Mouse (Mus musculus): ENCODE data around the gene Gm49661. TPM values are rescaled to one million over a fixed set of nuclear protein-coding genes. Genes with fewer than 3 reads are reported as not detected.
A peak's percentile ranks its signal among the peaks of the same experiment; 100 is the strongest.

Gene Gm49661
- polyA plus RNA-seq, 1 experiment from 2014 or later = not detected

DNA sequence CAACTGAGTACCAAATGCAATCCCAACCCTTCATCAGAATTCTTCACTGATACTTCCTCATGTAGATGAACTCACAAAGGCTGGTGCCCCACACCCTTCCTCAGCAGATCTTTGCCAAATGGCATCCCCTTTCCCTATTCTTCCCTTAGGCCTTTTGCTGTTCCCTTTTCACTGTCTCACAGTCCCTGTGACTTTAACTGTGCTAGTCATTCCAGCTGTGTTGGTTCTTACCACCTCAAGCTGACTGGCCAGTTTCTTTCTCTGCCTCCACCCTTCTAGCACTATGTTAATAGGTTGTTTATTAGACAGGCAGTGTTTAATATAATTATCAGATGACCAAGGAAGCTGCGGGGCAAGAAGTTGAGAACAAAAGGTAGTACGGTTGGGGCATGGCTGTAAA, 583 bp downstream of the Gm49661 start:
- Histone ChIP-seq H3K36me3 (replicated peaks; ENCODE audit: control insufficient read depth, insufficient read depth, low read depth, low read length) (peaks cover 3% of the 10 kb centered on the region), H3K27me3 (ENCODE audit: control insufficient read depth, insufficient read depth, low read length) (no peaks in the 10 kb centered on the region), H3K4me3 (ENCODE audit: low read depth, low read length) (peak overlapping the region; percentile 63), H3K27ac (replicated peaks; ENCODE audit: low read depth, low read length) (peak overlapping the region; percentile 78; the same call in 1 of the 2 replicates), H3K4me1 (ENCODE audit: control insufficient read depth, insufficient read depth, low read length) (peaks cover 7% of the 10 kb centered on the region), H3K9me3 (replicated peaks; ENCODE audit: control insufficient read depth, low read length) (no peaks in the 10 kb centered on the region), H3K9ac (replicated peaks; ENCODE audit: low read length) (peak overlapping the region; percentile 97), H3K4me2 (ENCODE audit: low read depth, low read length) (peak overlapping the region; percentile 86)
- ATAC-seq (replicated peaks; ENCODE audit: insufficient number of reproducible peaks, low FRiP score, low TSS enrichment, low read depth) (no peak), DNase-seq (ENCODE audit: low spot score) (no peak)
- 19% methylated on average over 2 of the region's 2 CpGs for WGBS

DNA sequence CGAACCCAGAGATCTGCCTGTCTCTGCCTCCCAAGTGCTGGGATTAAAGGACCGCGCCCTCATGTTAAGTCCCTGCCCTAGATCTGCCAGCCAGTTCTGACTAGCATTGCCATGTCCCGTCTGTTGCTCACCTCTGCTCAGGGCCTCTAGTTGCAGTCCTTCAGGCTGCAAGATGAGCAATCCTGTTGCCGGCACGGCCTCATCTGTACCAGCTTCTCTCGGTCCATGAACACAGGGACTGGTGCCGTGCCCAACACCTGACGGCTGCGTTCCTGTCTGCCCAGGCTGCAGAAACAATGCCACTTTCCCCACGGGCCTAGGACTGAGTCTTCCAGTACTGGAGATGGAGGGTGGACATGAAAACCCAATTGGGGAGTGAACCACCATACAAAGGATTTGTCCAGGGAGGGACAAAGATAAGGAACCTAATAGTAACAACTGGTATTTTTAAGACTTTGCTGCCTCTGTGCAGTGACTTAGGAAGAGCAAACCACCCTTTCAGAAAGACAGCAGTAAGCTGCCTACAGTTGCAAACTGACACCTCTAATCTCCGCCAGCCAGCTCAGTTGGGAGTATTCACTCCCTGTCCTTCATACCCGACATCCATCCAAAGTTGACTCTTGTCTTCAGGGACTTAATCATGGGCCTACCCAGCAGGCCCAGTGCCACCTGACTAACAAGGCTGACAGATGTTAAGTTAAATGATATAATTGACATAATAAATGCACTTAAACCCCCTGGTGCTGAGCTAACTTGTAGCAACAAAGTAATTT, 1.5 kb downstream of the Gm49661 start:
- no peak for ATAC-seq (replicated peaks; ENCODE audit: insufficient number of reproducible peaks, low FRiP score, low TSS enrichment, low read depth)
- no peak overlapping the region for H3K4me2 ChIP-seq (ENCODE audit: low read depth, low read length)
- no peak for DNase-seq (ENCODE audit: low spot score)
- no peaks in the 10 kb centered on the region for H3K27me3 ChIP-seq (ENCODE audit: control insufficient read depth, insufficient read depth, low read length)
- 87% methylated on average over 13 of the region's 13 CpGs for WGBS
- H3K9me3 ChIP-seq (replicated peaks; ENCODE audit: control insufficient read depth, low read length) = no peaks in the 10 kb centered on the region
- no peak overlapping the region for H3K9ac ChIP-seq (replicated peaks; ENCODE audit: low read length)
- H3K4me3 ChIP-seq (ENCODE audit: low read depth, low read length) = no peak overlapping the region
- peaks cover 3% of the 10 kb centered on the region for H3K36me3 ChIP-seq (replicated peaks; ENCODE audit: control insufficient read depth, insufficient read depth, low read depth, low read length)
- peaks cover 7% of the 10 kb centered on the region for H3K4me1 ChIP-seq (ENCODE audit: control insufficient read depth, insufficient read depth, low read length)
- no peak overlapping the region for H3K27ac ChIP-seq (replicated peaks; ENCODE audit: low read depth, low read length)

DNA sequence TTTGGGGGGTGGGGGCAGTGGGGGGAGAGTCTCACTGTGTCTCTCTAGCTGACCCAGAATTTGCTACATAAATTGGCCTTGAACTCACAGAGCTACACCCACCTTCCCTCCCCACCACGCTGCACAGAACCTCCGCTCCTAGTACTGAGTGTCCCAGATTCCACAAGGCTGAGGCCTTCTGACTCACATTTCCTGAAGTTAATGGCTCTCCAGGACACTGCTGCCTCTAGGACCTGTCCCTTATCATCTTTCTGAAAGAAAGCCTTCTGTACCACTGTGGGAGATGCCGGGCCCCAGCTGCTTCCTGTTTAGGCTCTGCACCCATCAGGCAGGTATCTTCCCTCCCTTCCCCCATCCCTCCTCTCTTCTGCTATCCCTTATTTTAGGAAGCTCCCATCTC, 2.6 kb downstream of the Gm49661 start:
- no peak for ATAC-seq (replicated peaks; ENCODE audit: insufficient number of reproducible peaks, low FRiP score, low TSS enrichment, low read depth)
- H3K4me2 ChIP-seq (ENCODE audit: low read depth, low read length) = no peak overlapping the region
- H3K9me3 ChIP-seq (replicated peaks; ENCODE audit: control insufficient read depth, low read length) = no peaks in the 10 kb centered on the region
- no peaks in the 10 kb centered on the region for H3K27me3 ChIP-seq (ENCODE audit: control insufficient read depth, insufficient read depth, low read length)
- 50% methylated on average over 3 of the region's 3 CpGs for WGBS
- no peak overlapping the region for H3K9ac ChIP-seq (replicated peaks; ENCODE audit: low read length)
- peaks cover 3% of the 10 kb centered on the region for H3K36me3 ChIP-seq (replicated peaks; ENCODE audit: control insufficient read depth, insufficient read depth, low read depth, low read length)
- H3K4me3 ChIP-seq (ENCODE audit: low read depth, low read length) = no peak overlapping the region
- peaks cover 7% of the 10 kb centered on the region for H3K4me1 ChIP-seq (ENCODE audit: control insufficient read depth, insufficient read depth, low read length)
- no peak for DNase-seq (ENCODE audit: low spot score)
- no peak overlapping the region for H3K27ac ChIP-seq (replicated peaks; ENCODE audit: low read depth, low read length)

DNA sequence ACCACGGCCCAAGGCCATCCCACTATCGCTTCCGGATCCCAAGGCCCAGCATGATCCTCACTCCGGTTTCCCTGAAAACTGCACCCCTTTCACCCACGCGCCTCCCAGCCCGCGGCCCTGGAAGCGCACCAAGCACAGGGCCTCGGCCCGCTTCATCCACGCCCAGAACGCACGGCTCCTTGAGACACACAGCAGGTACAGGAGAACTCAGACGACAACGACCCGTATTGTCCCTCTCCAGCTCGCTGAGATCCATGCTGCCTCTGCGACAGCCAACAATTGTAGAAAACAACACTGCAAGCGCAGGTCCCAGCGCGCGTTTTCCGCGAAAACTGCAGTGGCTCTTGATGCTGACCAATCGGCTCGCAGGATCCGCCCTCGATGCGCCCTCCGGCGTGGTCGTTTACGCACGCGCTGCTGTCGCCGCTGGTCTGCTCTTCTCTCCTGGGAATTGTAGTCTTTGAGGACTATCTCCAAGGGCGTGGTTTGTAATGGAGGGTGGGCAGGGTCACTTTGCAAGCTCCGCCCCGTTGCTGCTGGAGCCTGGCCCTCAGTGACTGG, 3.4 kb downstream of the Gm49661 start:
- ATAC-seq (replicated peaks; ENCODE audit: insufficient number of reproducible peaks, low FRiP score, low TSS enrichment, low read depth) = peak; percentile 62
- under 1% methylated on average over 41 of the region's 41 CpGs for WGBS

GRCm38 (mm10) chr8:84963952-84964351, 5.3 kb downstream of the Gm49661 start:
- no peak for DNase-seq (ENCODE audit: low spot score)
- WGBS = 85% methylated on average over 4 of the region's 4 CpGs
- Histone ChIP-seq H3K4me1 (ENCODE audit: control insufficient read depth, insufficient read depth, low read length) (peaks cover 2% of the 10 kb centered on the region; the same call in 1 of the 2 replicates), H3K9me3 (replicated peaks; ENCODE audit: control insufficient read depth, low read length) (no peaks in the 10 kb centered on the region), H3K4me3 (ENCODE audit: low read depth, low read length) (peak overlapping the region; percentile 5; the same call in 1 of the 2 replicates), H3K9ac (replicated peaks; ENCODE audit: low read length) (no peak overlapping the region), H3K27ac (replicated peaks; ENCODE audit: low read depth, low read length) (no peak overlapping the region), H3K36me3 (replicated peaks; ENCODE audit: control insufficient read depth, insufficient read depth, low read depth, low read length) (no peaks in the 10 kb centered on the region), H3K27me3 (ENCODE audit: control insufficient read depth, insufficient read depth, low read length) (no peaks in the 10 kb centered on the region), H3K4me2 (ENCODE audit: low read depth, low read length) (no peak overlapping the region)
- ATAC-seq (replicated peaks; ENCODE audit: insufficient number of reproducible peaks, low FRiP score, low TSS enrichment, low read depth) = no peak

More for the DNA sequence above, 3.4 kb downstream of the Gm49661 start:
- Histone ChIP-seq H3K4me2 (ENCODE audit: low read depth, low read length) (peak overlapping the region; percentile 85), H3K4me1 (ENCODE audit: control insufficient read depth, insufficient read depth, low read length) (peaks cover 6% of the 10 kb centered on the region), H3K9me3 (replicated peaks; ENCODE audit: control insufficient read depth, low read length) (no peaks in the 10 kb centered on the region), H3K9ac (replicated peaks; ENCODE audit: low read length) (peak overlapping the region; percentile 72), H3K27me3 (ENCODE audit: control insufficient read depth, insufficient read depth, low read length) (no peaks in the 10 kb centered on the region), H3K36me3 (replicated peaks; ENCODE audit: control insufficient read depth, insufficient read depth, low read depth, low read length) (no peaks in the 10 kb centered on the region; the same call in 1 of the 2 replicates), H3K27ac (replicated peaks; ENCODE audit: low read depth, low read length) (0 out of 2 replicates have a peak overlapping the region, but pooled peaks have one; percentile 5), H3K4me3 (ENCODE audit: low read depth, low read length) (peak overlapping the region; percentile 66)
- peak; percentile 97 for DNase-seq (ENCODE audit: low spot score)

DNA sequence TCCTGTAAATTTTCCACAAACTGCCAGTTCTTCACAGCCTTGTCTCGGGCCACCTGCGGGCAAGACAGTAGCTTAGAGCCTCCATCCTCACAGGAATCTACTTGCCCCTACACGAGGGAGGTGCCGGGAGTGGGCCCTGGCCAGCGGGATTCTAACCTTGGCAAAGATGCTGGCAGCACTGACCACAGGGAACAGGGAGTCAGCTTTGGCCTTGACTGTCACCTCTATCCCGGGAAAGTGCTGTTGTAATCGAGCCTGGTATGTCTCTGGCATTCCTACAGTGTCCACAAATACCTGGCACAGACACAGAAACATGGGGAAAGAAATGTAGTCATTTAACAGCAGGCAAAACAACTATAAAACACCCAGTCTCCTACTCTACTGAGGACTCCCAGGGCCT, 9.4 kb downstream of the Gm49661 start:
- Histone ChIP-seq H3K27ac (replicated peaks; ENCODE audit: low read depth, low read length) (no peak overlapping the region), H3K36me3 (replicated peaks; ENCODE audit: control insufficient read depth, insufficient read depth, low read depth, low read length) (no peaks in the 10 kb centered on the region; the same call in 1 of the 2 replicates), H3K4me3 (ENCODE audit: low read depth, low read length) (no peak overlapping the region), H3K9me3 (replicated peaks; ENCODE audit: control insufficient read depth, low read length) (no peaks in the 10 kb centered on the region), H3K27me3 (ENCODE audit: control insufficient read depth, insufficient read depth, low read length) (no peaks in the 10 kb centered on the region), H3K4me2 (ENCODE audit: low read depth, low read length) (no peak overlapping the region), H3K9ac (replicated peaks; ENCODE audit: low read length) (no peak overlapping the region), H3K4me1 (ENCODE audit: control insufficient read depth, insufficient read depth, low read length) (no peaks in the 10 kb centered on the region)
- WGBS = 93% methylated on average over 7 of the region's 7 CpGs
- DNase-seq (ENCODE audit: low spot score) (no peak), ATAC-seq (replicated peaks; ENCODE audit: insufficient number of reproducible peaks, low FRiP score, low TSS enrichment, low read depth) (no peak)

GRCm38 (mm10) chr8:84956768-84957167, 12.5 kb downstream of the Gm49661 start:
- Histone ChIP-seq H3K4me3 (ENCODE audit: low read depth, low read length) (no peak overlapping the region), H3K27me3 (ENCODE audit: control insufficient read depth, insufficient read depth, low read length) (peaks cover 4% of the 10 kb centered on the region), H3K9ac (replicated peaks; ENCODE audit: low read length) (no peak overlapping the region), H3K36me3 (replicated peaks; ENCODE audit: control insufficient read depth, insufficient read depth, low read depth, low read length) (no peaks in the 10 kb centered on the region; the same call in 1 of the 2 replicates), H3K9me3 (replicated peaks; ENCODE audit: control insufficient read depth, low read length) (no peaks in the 10 kb centered on the region), H3K4me1 (ENCODE audit: control insufficient read depth, insufficient read depth, low read length) (no peaks in the 10 kb centered on the region), H3K27ac (replicated peaks; ENCODE audit: low read depth, low read length) (no peak overlapping the region), H3K4me2 (ENCODE audit: low read depth, low read length) (no peak overlapping the region)
- 37% methylated on average over 2 of the region's 2 CpGs for WGBS
- DNase-seq (ENCODE audit: low spot score) (peak; percentile 83), ATAC-seq (replicated peaks; ENCODE audit: insufficient number of reproducible peaks, low FRiP score, low TSS enrichment, low read depth) (no peak)
